Mouse (Mus musculus) hindbrain, embryonic 14.5 days (tissue): ENCODE measurements at regions not wholly inside any gene's neighbourhood (a gene's known extent, or its start where the extent isn't known, plus 50 kb on each side); places are given as distances from the start of the nearest gene placed in this dataset.

Source experiments
- ATAC-seq: fragments of 200-750 bp; cut with Nextera tagmentation; 2 replicates; pipeline ENCODE4 v1.8.0; 2017; ENCODE audit warnings: moderate number of reproducible peaks, mild to moderate bottlenecking, moderate TSS enrichment, moderate library complexity; ENCODE audit not compliant: low FRiP score
- DNase-seq: peaks from one replicate; pipeline ENCODE4 v3.0.0-alpha.2; 2015; ENCODE audit warnings: low spot score
- H3K27ac ChIP-seq: fragments of 300-500 bp; sonication (generic); 2 replicates; pipeline ENCODE4 v1.5.1; 2014; ENCODE audit warnings: mild to moderate bottlenecking, moderate library complexity
- H3K27me3 ChIP-seq: fragments of 300-500 bp; sonication (generic); 2 replicates; pipeline ENCODE4 v1.6.1; 2014; ENCODE audit warnings: mild to moderate bottlenecking, low read length, mixed read lengths; ENCODE audit not compliant: control insufficient read depth, insufficient read depth
- H3K36me3 ChIP-seq: fragments of 300-500 bp; sonication (generic); replicated peaks from 2 replicates; pipeline ENCODE4 v1.6.1; 2014; ENCODE audit not compliant: control insufficient read depth, insufficient read depth
- H3K4me1 ChIP-seq: fragments of 300-500 bp; sonication (generic); replicated peaks from 2 replicates; pipeline ENCODE4 v1.6.1; 2014; ENCODE audit warnings: antibody characterized with exemption, low read length, mixed read lengths; ENCODE audit not compliant: control insufficient read depth, insufficient read depth
- H3K4me2 ChIP-seq: fragments of 300-500 bp; sonication (generic); replicated peaks from 2 replicates; pipeline ENCODE4 v1.6.1; 2014; ENCODE audit warnings: mild to moderate bottlenecking, moderate library complexity
- H3K4me3 ChIP-seq: fragments of 300-500 bp; sonication (generic); replicated peaks from 2 replicates; pipeline ENCODE4 v1.5.1; 2014; ENCODE audit warnings: mild to moderate bottlenecking, low read length
- H3K9ac ChIP-seq: fragments of 300-500 bp; sonication (generic); 2 replicates; pipeline ENCODE4 v1.6.1; 2014
- H3K9me3 ChIP-seq: fragments of 300-500 bp; sonication (generic); 2 replicates; pipeline ENCODE4 v1.6.1; 2016; ENCODE audit warnings: low read length; ENCODE audit not compliant: control insufficient read depth
- WGBS: fragments of 180-500 bp; shearing (Covaris S2); extraction: QIAGEN DNeasy Blood & Tissue Kit; methylation state at CpG from one replicate; pipeline ENCODE4 v1.1.7; 2014; 5-methylcytosine and 5-hydroxymethylcytosine counted together

DNA sequence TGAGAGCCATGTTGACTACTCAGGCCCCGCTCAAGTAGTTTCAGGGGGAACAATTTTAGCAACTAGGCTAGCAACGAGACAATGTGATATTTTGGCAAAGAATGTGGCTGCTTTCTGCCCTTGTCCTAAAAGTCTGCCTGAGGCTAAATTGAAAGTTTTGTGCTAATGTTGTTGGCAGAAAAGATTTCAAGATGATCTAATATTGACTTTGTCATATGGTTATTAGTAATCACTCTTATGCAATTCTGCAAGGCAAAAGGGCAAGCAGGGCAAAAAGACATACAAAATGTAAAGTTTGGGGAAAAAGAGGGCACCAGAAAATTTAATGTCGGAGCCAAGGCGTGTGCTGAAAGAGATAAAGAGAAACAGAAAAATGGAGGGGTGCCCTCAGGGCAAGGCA, 164.1 kb upstream of the N4bp1 start:
- Histone ChIP-seq H3K9ac (no peak overlapping the region), H3K9me3 (no peaks in the 10 kb centered on the region), H3K27me3 (no peaks in the 10 kb centered on the region), H3K4me2 (no peak overlapping the region), H3K4me3 (no peak overlapping the region), H3K36me3 (no peaks in the 10 kb centered on the region), H3K4me1 (no peaks in the 10 kb centered on the region), H3K27ac (no peak overlapping the region)
- DNase-seq (no peak), ATAC-seq (no peak)
- 90% methylated on average over 4 of the region's 4 CpGs for WGBS

GRCm38 (mm10) chr8:87046590-87046989, 161.5 kb upstream of the N4bp1 start:
- Histone ChIP-seq H3K4me3 (no peak overlapping the region), H3K36me3 (no peaks in the 10 kb centered on the region), H3K9ac (no peak overlapping the region), H3K9me3 (no peaks in the 10 kb centered on the region), H3K27ac (no peak overlapping the region), H3K4me2 (no peak overlapping the region), H3K4me1 (no peaks in the 10 kb centered on the region), H3K27me3 (no peaks in the 10 kb centered on the region)
- no peak for DNase-seq
- WGBS = 65% methylated on average over 4 of the region's 4 CpGs
- ATAC-seq = no peak

DNA sequence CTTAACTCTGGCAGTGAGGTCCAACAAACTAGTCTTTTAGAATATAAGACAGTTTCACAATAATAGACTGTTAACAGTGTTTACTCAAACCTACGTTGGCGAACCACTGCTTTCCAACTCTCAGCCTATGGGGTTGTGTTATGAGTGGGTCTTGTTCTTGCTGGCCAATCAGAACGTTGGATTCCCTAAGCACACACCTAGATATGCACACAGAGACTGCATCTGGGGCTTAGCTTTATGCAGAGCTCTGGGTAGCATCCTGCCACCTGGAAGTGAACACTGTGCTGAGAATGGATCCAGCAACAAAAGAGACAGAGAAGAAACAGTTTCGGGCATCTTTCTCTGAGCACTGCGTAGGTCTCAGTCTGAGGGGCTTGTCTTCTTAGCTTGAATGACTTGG, 158.0 kb upstream of the N4bp1 start:
- H3K9ac ChIP-seq = no peak overlapping the region
- no peak overlapping the region for H3K4me3 ChIP-seq
- H3K9me3 ChIP-seq = no peaks in the 10 kb centered on the region
- H3K4me2 ChIP-seq = no peak overlapping the region
- ATAC-seq (no peak), DNase-seq (no peak)
- H3K4me1 ChIP-seq = peaks cover 9% of the 10 kb centered on the region
- no peak overlapping the region for H3K27ac ChIP-seq
- H3K36me3 ChIP-seq = no peaks in the 10 kb centered on the region
- 90% methylated on average over 5 of the region's 5 CpGs for WGBS
- H3K27me3 ChIP-seq = no peaks in the 10 kb centered on the region

DNA sequence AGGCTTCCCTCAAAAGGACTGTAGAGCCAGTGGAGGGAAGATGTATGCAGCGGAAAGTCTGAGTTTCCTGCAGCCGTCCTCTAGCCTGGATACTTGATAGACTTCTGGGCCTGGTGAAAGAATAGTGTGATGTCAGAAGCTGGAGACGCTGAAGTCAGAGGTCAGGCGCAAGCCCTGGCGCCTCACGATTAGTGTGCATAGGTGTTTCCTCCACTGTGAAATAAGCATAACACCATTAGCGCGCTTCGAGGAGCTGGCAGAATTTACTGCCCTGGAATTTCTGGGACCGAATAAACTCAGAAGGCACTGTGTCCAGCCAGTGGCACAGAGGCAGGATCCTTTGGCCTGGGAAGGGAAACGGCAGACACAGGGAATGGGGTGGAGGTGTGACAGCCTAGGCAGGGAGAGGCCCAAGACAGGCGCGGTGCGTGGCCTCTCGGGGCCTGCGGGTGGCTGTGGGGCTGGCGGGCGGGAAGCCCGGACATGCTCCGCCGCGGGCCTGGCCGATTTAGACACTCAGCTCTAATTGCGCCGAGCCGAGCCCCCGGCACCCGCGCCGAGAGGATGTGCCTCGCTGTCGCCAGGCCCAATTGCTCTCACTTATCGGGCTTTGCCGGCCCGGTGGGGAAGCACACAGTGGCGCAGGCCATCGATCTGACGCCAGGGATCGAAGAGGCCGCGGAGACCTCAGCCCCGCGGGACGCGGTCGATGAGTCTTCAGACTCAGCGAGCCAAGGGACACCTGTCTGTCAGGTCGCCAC, 152.7 kb upstream of the N4bp1 start:
- ATAC-seq (no peak), DNase-seq (peak; percentile 32)
- Histone ChIP-seq H3K36me3 (no peaks in the 10 kb centered on the region), H3K27me3 (no peaks in the 10 kb centered on the region), H3K4me3 (peak overlapping the region; percentile 35), H3K9ac (peak overlapping the region; percentile 64), H3K4me1 (peaks cover 16% of the 10 kb centered on the region), H3K9me3 (no peaks in the 10 kb centered on the region), H3K4me2 (peak overlapping the region; percentile 89), H3K27ac (no peak overlapping the region)
- 3% methylated on average over 47 of the region's 48 CpGs for WGBS

GRCm38 (mm10) chr8:87035996-87036395, 150.9 kb upstream of the N4bp1 start:
- no peaks in the 10 kb centered on the region for H3K27me3 ChIP-seq
- no peak overlapping the region for H3K4me3 ChIP-seq
- H3K36me3 ChIP-seq = no peaks in the 10 kb centered on the region
- WGBS = 55% methylated on average over 10 of the region's 10 CpGs
- ATAC-seq (no peak), DNase-seq (no peak)
- no peaks in the 10 kb centered on the region for H3K9me3 ChIP-seq
- peaks cover 16% of the 10 kb centered on the region for H3K4me1 ChIP-seq
- no peak overlapping the region for H3K27ac ChIP-seq
- no peak overlapping the region for H3K9ac ChIP-seq
- H3K4me2 ChIP-seq = no peak overlapping the region

DNA sequence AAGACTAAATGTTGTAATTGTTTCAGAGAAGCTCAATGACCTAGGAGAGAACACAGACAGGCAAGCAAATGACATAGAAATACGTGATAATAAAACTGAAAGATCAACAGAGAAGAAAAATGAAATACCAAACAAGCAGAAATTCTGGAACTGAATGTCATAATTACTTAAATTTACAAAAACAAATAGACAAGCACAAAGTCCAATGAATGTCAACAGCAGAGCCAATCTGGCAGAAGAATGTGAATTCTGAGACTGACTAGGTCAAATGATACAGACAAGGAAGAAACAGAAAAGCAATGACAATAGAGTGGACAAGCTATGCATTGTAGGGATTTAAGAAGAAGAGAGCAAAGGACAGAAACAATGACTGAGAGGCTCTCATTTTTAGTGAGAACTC, 143.1 kb upstream of the N4bp1 start:
- WGBS = 85% methylated on average over 1 of the region's 1 CpGs
- H3K9me3 ChIP-seq = no peaks in the 10 kb centered on the region
- no peaks in the 10 kb centered on the region for H3K4me1 ChIP-seq
- DNase-seq = no peak
- no peak overlapping the region for H3K4me3 ChIP-seq
- ATAC-seq = no peak
- no peak overlapping the region for H3K27ac ChIP-seq
- H3K9ac ChIP-seq = no peak overlapping the region
- no peaks in the 10 kb centered on the region for H3K36me3 ChIP-seq
- no peaks in the 10 kb centered on the region for H3K27me3 ChIP-seq
- H3K4me2 ChIP-seq = no peak overlapping the region

DNA sequence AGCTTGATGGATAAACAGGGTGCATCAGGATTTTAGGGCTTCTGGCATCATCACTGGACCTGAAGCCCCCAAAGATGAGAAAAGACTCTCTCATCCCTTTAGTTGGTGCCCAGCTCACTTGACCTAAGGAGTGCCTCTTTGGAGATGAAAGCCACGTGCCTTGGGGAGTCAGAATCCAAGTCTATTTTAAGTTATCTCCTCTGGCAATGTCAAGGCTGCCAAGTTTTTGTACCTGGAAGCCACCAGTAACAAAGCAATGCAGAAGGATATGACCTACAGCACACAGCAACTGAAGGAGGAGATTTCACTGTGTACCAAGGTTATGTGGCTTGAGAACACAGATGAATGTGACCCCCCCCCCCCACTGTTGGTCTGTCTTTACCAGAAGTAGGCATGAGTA, 140.9 kb upstream of the N4bp1 start:
- Histone ChIP-seq H3K4me2 (no peak overlapping the region), H3K27me3 (no peaks in the 10 kb centered on the region), H3K4me1 (no peaks in the 10 kb centered on the region), H3K9me3 (no peaks in the 10 kb centered on the region), H3K9ac (no peak overlapping the region), H3K4me3 (no peak overlapping the region), H3K36me3 (no peaks in the 10 kb centered on the region), H3K27ac (no peak overlapping the region)
- DNase-seq = no peak
- no peak for ATAC-seq
- WGBS = 67% methylated on average over 1 of the region's 1 CpGs

DNA sequence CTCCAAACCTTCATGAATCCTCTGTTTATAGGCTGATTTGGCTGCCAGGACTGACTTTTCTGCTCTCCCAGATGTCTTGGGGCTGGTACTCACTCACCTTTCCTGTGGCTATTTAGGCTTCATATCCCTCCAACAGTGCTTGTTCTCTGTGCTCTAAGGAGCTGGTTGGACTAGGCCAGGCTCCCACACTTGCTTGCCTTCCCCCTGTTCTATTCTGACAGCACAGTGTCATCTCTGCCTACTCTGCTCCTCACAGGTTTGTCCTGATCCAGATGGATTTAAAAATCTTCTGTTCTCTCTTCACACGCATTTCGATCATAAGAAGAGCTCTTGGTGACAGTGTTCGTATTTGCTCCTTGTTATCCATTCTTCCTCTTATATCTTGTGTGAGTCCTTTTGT, 134.7 kb upstream of the N4bp1 start:
- Histone ChIP-seq H3K27me3 (no peaks in the 10 kb centered on the region), H3K4me2 (no peak overlapping the region), H3K27ac (no peak overlapping the region), H3K9ac (no peak overlapping the region), H3K9me3 (no peaks in the 10 kb centered on the region), H3K4me3 (no peak overlapping the region), H3K36me3 (no peaks in the 10 kb centered on the region), H3K4me1 (no peaks in the 10 kb centered on the region)
- ATAC-seq (no peak), DNase-seq (no peak)
- 95% methylated on average over 3 of the region's 3 CpGs for WGBS

GRCm38 (mm10) chr8:86975546-86975945, 90.5 kb upstream of the N4bp1 start:
- WGBS = 95% methylated on average over 1 of the region's 1 CpGs
- no peaks in the 10 kb centered on the region for H3K9me3 ChIP-seq
- ATAC-seq = no peak
- H3K27ac ChIP-seq = no peak overlapping the region
- no peak for DNase-seq
- H3K4me3 ChIP-seq = no peak overlapping the region
- H3K9ac ChIP-seq = no peak overlapping the region
- H3K4me2 ChIP-seq = no peak overlapping the region
- no peaks in the 10 kb centered on the region for H3K27me3 ChIP-seq
- no peaks in the 10 kb centered on the region for H3K4me1 ChIP-seq
- no peaks in the 10 kb centered on the region for H3K36me3 ChIP-seq

DNA sequence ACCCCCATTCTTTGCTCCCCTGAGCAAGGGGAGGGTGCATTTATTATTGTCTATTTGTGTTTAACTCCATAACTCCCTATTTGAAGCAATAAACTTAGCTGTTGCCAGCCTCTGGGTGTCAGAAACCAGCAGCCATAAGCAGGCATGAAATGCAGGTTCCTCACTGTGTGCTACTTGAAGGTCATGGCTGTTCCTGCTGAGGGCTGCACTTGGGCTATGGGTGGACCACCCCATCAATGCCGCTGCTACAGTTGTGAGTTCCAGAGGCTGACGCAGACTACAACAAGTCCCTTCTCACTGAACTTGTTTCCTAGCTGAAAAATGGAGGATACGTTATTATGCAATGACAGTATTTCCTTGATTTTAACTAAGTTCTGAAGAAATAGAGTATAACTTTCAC, 86.7 kb upstream of the N4bp1 start:
- Histone ChIP-seq H3K4me2 (no peak overlapping the region), H3K36me3 (no peaks in the 10 kb centered on the region), H3K27me3 (no peaks in the 10 kb centered on the region), H3K4me3 (no peak overlapping the region), H3K4me1 (no peaks in the 10 kb centered on the region), H3K9ac (no peak overlapping the region), H3K9me3 (no peaks in the 10 kb centered on the region), H3K27ac (no peak overlapping the region)
- no peak for DNase-seq
- WGBS = 97% methylated on average over 3 of the region's 3 CpGs
- no peak for ATAC-seq
